Mouse (Mus musculus) embryonic facial prominence, embryonic 15.5 days (tissue): ENCODE results near the gene Mrgpra2b. TPM values are rescaled to one million over a fixed set of nuclear protein-coding genes. Genes with fewer than 3 reads are reported as not detected.
"Not testable (repeated sequence)": the region's sequence is repeated elsewhere in the genome, so short reads cannot be mapped to it uniquely, and the experiment has no call there.

Experiments used
- ATAC-seq: fragments of 200-750 bp; cut with Nextera tagmentation; 2 replicates; pipeline ENCODE4 v1.8.0; 2017; ENCODE audit warnings: low read depth, moderate TSS enrichment; ENCODE audit not compliant: insufficient number of reproducible peaks, low FRiP score, low TSS enrichment
- H3K27ac ChIP-seq: fragments of 300-500 bp; sonication (generic); replicated peaks from 2 replicates; pipeline ENCODE4 v1.5.1; 2015; ENCODE audit warnings: mild to moderate bottlenecking, inconsistent platforms
- H3K27me3 ChIP-seq: fragments of 300-500 bp; sonication (generic); 2 replicates; pipeline ENCODE4 v1.6.1; 2015; ENCODE audit warnings: inconsistent platforms
- H3K36me3 ChIP-seq: fragments of 300-500 bp; sonication (generic); 2 replicates; pipeline ENCODE4 v1.6.1; 2015; ENCODE audit warnings: mild to moderate bottlenecking, inconsistent platforms
- H3K4me1 ChIP-seq: fragments of 300-500 bp; sonication (generic); 2 replicates; pipeline ENCODE4 v1.6.1; 2015; ENCODE audit warnings: inconsistent platforms
- H3K4me2 ChIP-seq: fragments of 300-500 bp; sonication (generic); replicated peaks from 2 replicates; pipeline ENCODE4 v1.6.1; 2015; ENCODE audit warnings: mild to moderate bottlenecking, inconsistent platforms
- H3K4me3 ChIP-seq: fragments of 300-500 bp; sonication (generic); replicated peaks from 2 replicates; pipeline ENCODE4 v1.5.1; 2015; ENCODE audit warnings: mild to moderate bottlenecking, inconsistent platforms
- H3K9ac ChIP-seq: fragments of 300-500 bp; sonication (generic); 2 replicates; pipeline ENCODE4 v1.6.1; 2015; ENCODE audit warnings: inconsistent platforms
- H3K9me3 ChIP-seq: fragments of 300-500 bp; sonication (generic); replicated peaks from 2 replicates; pipeline ENCODE4 v1.6.1; 2016; ENCODE audit warnings: inconsistent platforms
- WGBS: fragments of 180-500 bp; shearing (Covaris S2); methylation state at CpG from one replicate; pipeline ENCODE4 v1.1.7; 2015; 5-methylcytosine and 5-hydroxymethylcytosine counted together
- polyA plus RNA-seq: library from polyadenylated mRNA; unstranded; fragments of >200 nt; fragmentation: Nextera tagmentation; extraction: Ambion mirVana; gene quantifications from 2 replicates; pipeline ENCODE4 v1.2.1, GENCODE M21; 2015

Gene Mrgpra2b
- not detected in 2 replicates for polyA plus RNA-seq

- no peak within 1 kb of the TSS for H3K4me3 ChIP-seq
- ATAC-seq = no peak
- no peak within 1 kb of the TSS for H3K4me2 ChIP-seq
- no peaks in the 10 kb centered on the region for H3K36me3 ChIP-seq
- no peaks in the 10 kb centered on the region; the same call in 1 of the 2 replicates for H3K9me3 ChIP-seq
- H3K27me3 ChIP-seq = no peaks in the 10 kb centered on the region
- H3K9ac ChIP-seq = no peak within 1 kb of the TSS
- no peaks in the 10 kb centered on the region for H3K4me1 ChIP-seq
- no peak within 1 kb of the TSS for H3K27ac ChIP-seq
These were observed at the start of gene Mrgpra2b for GRCm38 (mm10) chr7:47528762-47529161. Mrgpra2b (minus strand) TSS chr7:47528862.

- Histone ChIP-seq H3K27me3 (no peaks in the 10 kb centered on the region), H3K27ac (no peak overlapping the region), H3K9me3 (peaks cover 8% of the 10 kb centered on the region), H3K4me1 (no peaks in the 10 kb centered on the region), H3K4me3 (no peak overlapping the region), H3K36me3 (no peaks in the 10 kb centered on the region), H3K4me2 (no peak overlapping the region), H3K9ac (no peak overlapping the region)
- ATAC-seq = no peak
- WGBS = 67% methylated on average over 1 of the region's 1 CpGs
These were observed 12.3 kb downstream of the Mrgpra2b start for GRCm38 (mm10) chr7:47516379-47516778.

- peaks cover 8% of the 10 kb centered on the region for H3K9me3 ChIP-seq
- H3K36me3 ChIP-seq = no peaks in the 10 kb centered on the region
- H3K4me2 ChIP-seq = no peak overlapping the region
- no peak for ATAC-seq
- no peaks in the 10 kb centered on the region for H3K4me1 ChIP-seq
- no peak overlapping the region for H3K27ac ChIP-seq
- WGBS = 72% methylated on average over 2 of the region's 2 CpGs
- H3K27me3 ChIP-seq = no peaks in the 10 kb centered on the region
- H3K4me3 ChIP-seq = no peak overlapping the region
- H3K9ac ChIP-seq = no peak overlapping the region
These were observed 13.6 kb downstream of the Mrgpra2b start for GRCm38 (mm10) chr7:47515050-47515449.

- H3K4me1 ChIP-seq = no peaks in the 10 kb centered on the region
- no peaks in the 10 kb centered on the region; the same call in 1 of the 2 replicates for H3K9me3 ChIP-seq
- 80% methylated on average over 4 of the region's 4 CpGs for WGBS
- H3K36me3 ChIP-seq = no peaks in the 10 kb centered on the region
- H3K4me3 ChIP-seq = no peak overlapping the region
- H3K4me2 ChIP-seq = no peak overlapping the region
- no peak overlapping the region for H3K27ac ChIP-seq
- H3K27me3 ChIP-seq = no peaks in the 10 kb centered on the region
- no peak for ATAC-seq
- no peak overlapping the region for H3K9ac ChIP-seq
These were observed 25.7 kb downstream of the Mrgpra2b start for GRCm38 (mm10) chr7:47502953-47503352.

GRCm38 (mm10) chr7:47491266-47491665 lies 37.4 kb downstream of the Mrgpra2b start:
- not testable (repeated sequence) for H3K4me3 ChIP-seq, H3K27me3 ChIP-seq, ATAC-seq, H3K9ac ChIP-seq, H3K4me1 ChIP-seq, H3K4me2 ChIP-seq, H3K36me3 ChIP-seq, H3K27ac ChIP-seq, H3K9me3 ChIP-seq

- H3K4me2 ChIP-seq, H3K9ac ChIP-seq, H3K27ac ChIP-seq, H3K4me3 ChIP-seq, H3K36me3 ChIP-seq, ATAC-seq, H3K4me1 ChIP-seq, H3K27me3 ChIP-seq, H3K9me3 ChIP-seq: not testable (repeated sequence)
- no CpG with 5 or more reads among the region's 1 CpGs for WGBS
These were observed 39.2 kb downstream of the Mrgpra2b start for GRCm38 (mm10) chr7:47489438-47489837.

- H3K27ac ChIP-seq, H3K4me2 ChIP-seq, ATAC-seq, H3K4me1 ChIP-seq, H3K9ac ChIP-seq, H3K4me3 ChIP-seq, H3K36me3 ChIP-seq, H3K27me3 ChIP-seq, H3K9me3 ChIP-seq: not testable (repeated sequence)
These were observed 45.5 kb downstream of the Mrgpra2b start for GRCm38 (mm10) chr7:47483181-47483580.

- not testable (repeated sequence) for H3K27ac ChIP-seq, H3K36me3 ChIP-seq, H3K4me3 ChIP-seq, H3K4me1 ChIP-seq, ATAC-seq, H3K27me3 ChIP-seq, H3K9ac ChIP-seq, H3K9me3 ChIP-seq, H3K4me2 ChIP-seq
- 38% methylated on average over 1 of the region's 3 CpGs for WGBS
These were observed 54.8 kb downstream of the Mrgpra2b start for GRCm38 (mm10) chr7:47473904-47474303.

- not testable (repeated sequence) for H3K27ac ChIP-seq, H3K4me1 ChIP-seq, H3K27me3 ChIP-seq, H3K4me2 ChIP-seq, H3K9me3 ChIP-seq, H3K4me3 ChIP-seq, H3K9ac ChIP-seq, H3K36me3 ChIP-seq, ATAC-seq
These were observed 63.2 kb downstream of the Mrgpra2b start for GRCm38 (mm10) chr7:47465278-47465981.

GRCm38 (mm10) chr7:47452015-47452414 lies 76.6 kb downstream of the Mrgpra2b start, which contains the start of gene Mrgpra2a:
Mrgpra2a (minus strand) TSS chr7:47452139.
- no CpG with 5 or more reads among the region's 1 CpGs for WGBS
- ATAC-seq = not testable (repeated sequence)

GRCm38 (mm10) chr7:47445729-47446128 lies 82.9 kb downstream of the Mrgpra2b start:
- H3K27me3 ChIP-seq, H3K9ac ChIP-seq, H3K9me3 ChIP-seq, ATAC-seq, H3K4me1 ChIP-seq, H3K36me3 ChIP-seq, H3K4me3 ChIP-seq, H3K27ac ChIP-seq, H3K4me2 ChIP-seq: not testable (repeated sequence)

More at GRCm38 (mm10) chr7:47452015-47452414, 76.6 kb downstream of the Mrgpra2b start, which contains the start of gene Mrgpra2a:
- H3K9me3 ChIP-seq, H3K27ac ChIP-seq, H3K4me1 ChIP-seq, H3K27me3 ChIP-seq, H3K36me3 ChIP-seq, H3K9ac ChIP-seq, H3K4me2 ChIP-seq, H3K4me3 ChIP-seq: not testable (repeated sequence)

GRCm38 (mm10) chr7:47436463-47436862 lies 92.2 kb downstream of the Mrgpra2b start:
- not testable (repeated sequence) for ATAC-seq, H3K36me3 ChIP-seq, H3K4me1 ChIP-seq, H3K27me3 ChIP-seq, H3K27ac ChIP-seq, H3K9ac ChIP-seq, H3K9me3 ChIP-seq, H3K4me3 ChIP-seq, H3K4me2 ChIP-seq
- WGBS = 0% methylated on average over 1 of the region's 2 CpGs
